Mouse (Mus musculus) brain, embryonic 14.5 days (tissue): Measurements from ENCODE around the gene Itpr1.

ENCODE experiments used
- CTCF ChIP-seq: fragments of 200-500 bp; IDR thresholded peaks from 2 replicates; pipeline ENCODE4 v1.5.1; 2012; ENCODE audit warnings: inconsistent platforms, mild to moderate bottlenecking, moderate library complexity, borderline replicate concordance; ENCODE audit not compliant: insufficient read depth, insufficient read length; ENCODE audit errors: extremely low read depth
- POLR2A ChIP-seq: fragments of 200-500 bp; IDR thresholded peaks from 2 replicates; pipeline ENCODE4 v1.6.1; 2012; ENCODE audit warnings: mild to moderate bottlenecking, inconsistent platforms, borderline replicate concordance; ENCODE audit not compliant: poor library complexity, insufficient read depth, insufficient read length, severe bottlenecking; ENCODE audit errors: extremely low read depth

DNA sequence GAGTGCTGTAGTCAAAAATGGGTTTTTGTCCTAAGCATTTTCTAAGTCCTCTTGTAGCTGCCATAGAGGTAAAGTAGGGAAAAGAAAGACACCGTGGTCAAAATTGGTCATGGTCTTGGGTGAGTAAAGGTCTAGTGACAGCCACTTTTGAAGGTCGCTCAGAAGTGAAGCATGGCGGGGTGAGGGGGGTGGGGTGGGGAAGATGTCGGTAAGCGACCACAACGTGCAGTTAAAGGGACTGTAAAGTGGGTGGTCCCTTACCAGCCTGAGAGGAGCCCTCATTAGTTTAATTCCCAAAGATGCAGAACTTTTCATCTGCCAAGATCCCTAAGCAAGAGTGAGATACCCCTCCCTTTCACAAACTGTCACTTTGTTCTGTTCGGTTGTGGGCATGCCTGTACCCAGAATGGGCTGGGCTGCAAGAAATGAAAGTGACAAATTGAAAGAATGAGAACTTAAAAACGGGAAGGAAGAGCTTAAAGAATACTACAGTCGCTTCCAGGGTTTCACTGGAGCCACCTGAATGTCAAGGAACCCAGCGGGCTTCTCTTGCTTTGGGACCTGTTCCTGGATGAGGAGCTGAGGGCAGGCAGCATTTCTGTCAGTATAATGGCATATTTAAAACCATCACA is 1.5 kb downstream of the Itpr1 start:
- TF ChIP-seq CTCF (no peak), POLR2A (no peak)
